Mouse (Mus musculus): ENCODE measurements around the gene Mrpl53.
A peak's percentile ranks its signal among the peaks of the same experiment; 100 is the strongest.

Mrpl53 gene

GRCm38 (mm10) chr6:83108762-83109668 lies at the start of gene Mrpl53:
Gene Mrpl53, plus strand, starts transcription at chr6:83109040.
- peak; percentile 70 to 72 for DNase-seq

GRCm38 (mm10) chr6:83065995-83066394 lies 42.8 kb upstream of the Mrpl53 start:
- DNase-seq = peak; percentile 31 to 51

- DNase-seq = no peak
These were observed 42.4 kb upstream of the Mrpl53 start for GRCm38 (mm10) chr6:83066441-83066840.

- DNase-seq = no peak
These were observed 40.6 kb upstream of the Mrpl53 start for GRCm38 (mm10) chr6:83068221-83068620.

- no peak for DNase-seq
These were observed 39.9 kb upstream of the Mrpl53 start for GRCm38 (mm10) chr6:83068706-83069487.

GRCm38 (mm10) chr6:83069488-83070246 lies 39.2 kb upstream of the Mrpl53 start:
- no peak for DNase-seq

- no peak for DNase-seq
These were observed 38.8 kb upstream of the Mrpl53 start, which contains the start of gene Tlx2 for GRCm38 (mm10) chr6:83070247-83070310. Gene Tlx2, minus strand, starts transcription at chr6:83070293.

GRCm38 (mm10) chr6:83070311-83071219 lies 38.3 kb upstream of the Mrpl53 start:
- peak in 1 of 2 experiments; percentile 36 for DNase-seq

GRCm38 (mm10) chr6:83071220-83071619 lies 37.6 kb upstream of the Mrpl53 start:
- DNase-seq = no peak

- no peak for DNase-seq
These were observed 33.9 kb upstream of the Mrpl53 start for GRCm38 (mm10) chr6:83074979-83075378.

- DNase-seq = no peak
These were observed 31.1 kb upstream of the Mrpl53 start, which contains the start of gene Pcgf1 for GRCm38 (mm10) chr6:83077630-83078323. Gene Pcgf1, plus strand, starts transcription at chr6:83077869.

GRCm38 (mm10) chr6:83078324-83078858 lies 30.4 kb upstream of the Mrpl53 start:
- DNase-seq = peak; percentile 99 to 100

- no peak for DNase-seq
These were observed 28.6 kb upstream of the Mrpl53 start for GRCm38 (mm10) chr6:83080210-83080609.

- no peak for DNase-seq
These were observed 25.3 kb upstream of the Mrpl53 start for GRCm38 (mm10) chr6:83083497-83083896.

- DNase-seq = no peak
These were observed 24.4 kb upstream of the Mrpl53 start for GRCm38 (mm10) chr6:83084477-83084876.

- peak; percentile 24 to 45 for DNase-seq
These were observed 22.5 kb upstream of the Mrpl53 start, which contains the start of gene Lbx2 for GRCm38 (mm10) chr6:83086121-83087035. Gene Lbx2, plus strand, starts transcription at chr6:83086367.

- no peak for DNase-seq
These were observed 21.5 kb upstream of the Mrpl53 start for GRCm38 (mm10) chr6:83087205-83087925.

- no peak for DNase-seq
These were observed 20.9 kb upstream of the Mrpl53 start for GRCm38 (mm10) chr6:83087926-83088260.

GRCm38 (mm10) chr6:83092416-83093127 lies 16.3 kb upstream of the Mrpl53 start:
- DNase-seq = no peak

All from thymus, postnatal 36 days (tissue).